Mouse (Mus musculus): Measurements from ENCODE around the gene Olfr56. TPM values are rescaled to one million over a fixed set of nuclear protein-coding genes. Genes with fewer than 3 reads are reported as not detected.
"Not testable (repeated sequence)": the region's sequence is repeated elsewhere in the genome, so short reads cannot be mapped to it uniquely, and the experiment has no call there.

Gene Olfr56
- total RNA-seq (2012; rRNA removed) = not detected in 2 replicates

GRCm38 (mm10) chr11:48978240-48978939, at the start of gene Olfr56:
Gene Olfr56, plus strand, starts transcription at chr11:48978889.
- H3K27ac ChIP-seq (ENCODE audit: insufficient read depth, low read depth, low read length, poor library complexity, severe bottlenecking); H3K4me3 ChIP-seq (ENCODE audit: insufficient read depth in 1 of 2, low read depth in 1 of 2, low read length in 2 of 2, poor library complexity in 1 of 2, severe bottlenecking in 1 of 2); in situ Hi-C loops (cut with MboI; ENCODE audit: low sequenced_read_pairs in 2 of 2, unreplicated experiment in 2 of 2); H3K4me1 ChIP-seq (ENCODE audit: control insufficient read depth in 2 of 2, insufficient read depth in 2 of 2, low read length in 2 of 2, poor library complexity in 1 of 2); H3K9me3 ChIP-seq (ENCODE audit: control insufficient read depth, insufficient read depth, low read depth, low read length); H3K36me3 ChIP-seq (ENCODE audit: control insufficient read depth, insufficient read depth, low read length, poor library complexity, severe bottlenecking); H3K9ac ChIP-seq (ENCODE audit: insufficient read depth, low read depth, low read length, poor library complexity, severe bottlenecking); DNase-seq (ENCODE audit: low read depth, low spot score): not testable (repeated sequence)

GRCm38 (mm10) chr11:48933422-48933821, 45.3 kb upstream of the Olfr56 start:
- H3K4me1 ChIP-seq (ENCODE audit: control insufficient read depth in 2 of 2, insufficient read depth in 2 of 2, low read length in 2 of 2, poor library complexity in 1 of 2); H3K9ac ChIP-seq (ENCODE audit: insufficient read depth, low read depth, low read length, poor library complexity, severe bottlenecking); H3K36me3 ChIP-seq (ENCODE audit: control insufficient read depth, insufficient read depth, low read length, poor library complexity, severe bottlenecking); H3K27ac ChIP-seq (ENCODE audit: insufficient read depth, low read depth, low read length, poor library complexity, severe bottlenecking); DNase-seq (ENCODE audit: low read depth, low spot score); in situ Hi-C loops (cut with MboI; ENCODE audit: low sequenced_read_pairs in 2 of 2, unreplicated experiment in 2 of 2); H3K9me3 ChIP-seq (ENCODE audit: control insufficient read depth, insufficient read depth, low read depth, low read length); H3K4me3 ChIP-seq (ENCODE audit: insufficient read depth in 1 of 2, low read depth in 1 of 2, low read length in 2 of 2, poor library complexity in 1 of 2, severe bottlenecking in 1 of 2): not testable (repeated sequence)

GRCm38 (mm10) chr11:48933923-48934322, 44.8 kb upstream of the Olfr56 start:
- H3K4me3 ChIP-seq (ENCODE audit: insufficient read depth in 1 of 2, low read depth in 1 of 2, low read length in 2 of 2, poor library complexity in 1 of 2, severe bottlenecking in 1 of 2); H3K9me3 ChIP-seq (ENCODE audit: control insufficient read depth, insufficient read depth, low read depth, low read length); H3K4me1 ChIP-seq (ENCODE audit: control insufficient read depth in 2 of 2, insufficient read depth in 2 of 2, low read length in 2 of 2, poor library complexity in 1 of 2); H3K9ac ChIP-seq (ENCODE audit: insufficient read depth, low read depth, low read length, poor library complexity, severe bottlenecking); H3K27ac ChIP-seq (ENCODE audit: insufficient read depth, low read depth, low read length, poor library complexity, severe bottlenecking); in situ Hi-C loops (cut with MboI; ENCODE audit: low sequenced_read_pairs in 2 of 2, unreplicated experiment in 2 of 2); H3K36me3 ChIP-seq (ENCODE audit: control insufficient read depth, insufficient read depth, low read length, poor library complexity, severe bottlenecking); DNase-seq (ENCODE audit: low read depth, low spot score): not testable (repeated sequence)

GRCm38 (mm10) chr11:48935291-48935690, 43.4 kb upstream of the Olfr56 start:
- H3K36me3 ChIP-seq (ENCODE audit: control insufficient read depth, insufficient read depth, low read length, poor library complexity, severe bottlenecking); H3K4me1 ChIP-seq (ENCODE audit: control insufficient read depth in 2 of 2, insufficient read depth in 2 of 2, low read length in 2 of 2, poor library complexity in 1 of 2); H3K9ac ChIP-seq (ENCODE audit: insufficient read depth, low read depth, low read length, poor library complexity, severe bottlenecking); H3K4me3 ChIP-seq (ENCODE audit: insufficient read depth in 1 of 2, low read depth in 1 of 2, low read length in 2 of 2, poor library complexity in 1 of 2, severe bottlenecking in 1 of 2); in situ Hi-C loops (cut with MboI; ENCODE audit: low sequenced_read_pairs in 2 of 2, unreplicated experiment in 2 of 2); H3K9me3 ChIP-seq (ENCODE audit: control insufficient read depth, insufficient read depth, low read depth, low read length); H3K27ac ChIP-seq (ENCODE audit: insufficient read depth, low read depth, low read length, poor library complexity, severe bottlenecking); DNase-seq (ENCODE audit: low read depth, low spot score): not testable (repeated sequence)

- H3K4me1 ChIP-seq (ENCODE audit: control insufficient read depth in 2 of 2, insufficient read depth in 2 of 2, low read length in 2 of 2, poor library complexity in 1 of 2); H3K9me3 ChIP-seq (ENCODE audit: control insufficient read depth, insufficient read depth, low read depth, low read length); H3K27ac ChIP-seq (ENCODE audit: insufficient read depth, low read depth, low read length, poor library complexity, severe bottlenecking); DNase-seq (ENCODE audit: low read depth, low spot score); H3K9ac ChIP-seq (ENCODE audit: insufficient read depth, low read depth, low read length, poor library complexity, severe bottlenecking); H3K36me3 ChIP-seq (ENCODE audit: control insufficient read depth, insufficient read depth, low read length, poor library complexity, severe bottlenecking); in situ Hi-C loops (cut with MboI; ENCODE audit: low sequenced_read_pairs in 2 of 2, unreplicated experiment in 2 of 2); H3K4me3 ChIP-seq (ENCODE audit: insufficient read depth in 1 of 2, low read depth in 1 of 2, low read length in 2 of 2, poor library complexity in 1 of 2, severe bottlenecking in 1 of 2): not testable (repeated sequence)
Measured at GRCm38 (mm10) chr11:48939286-48939685, 39.4 kb upstream of the Olfr56 start.

- H3K9me3 ChIP-seq (ENCODE audit: control insufficient read depth, insufficient read depth, low read depth, low read length); H3K9ac ChIP-seq (ENCODE audit: insufficient read depth, low read depth, low read length, poor library complexity, severe bottlenecking); in situ Hi-C loops (cut with MboI; ENCODE audit: low sequenced_read_pairs in 2 of 2, unreplicated experiment in 2 of 2); H3K4me1 ChIP-seq (ENCODE audit: control insufficient read depth in 2 of 2, insufficient read depth in 2 of 2, low read length in 2 of 2, poor library complexity in 1 of 2); H3K36me3 ChIP-seq (ENCODE audit: control insufficient read depth, insufficient read depth, low read length, poor library complexity, severe bottlenecking); H3K4me3 ChIP-seq (ENCODE audit: insufficient read depth in 1 of 2, low read depth in 1 of 2, low read length in 2 of 2, poor library complexity in 1 of 2, severe bottlenecking in 1 of 2); H3K27ac ChIP-seq (ENCODE audit: insufficient read depth, low read depth, low read length, poor library complexity, severe bottlenecking); DNase-seq (ENCODE audit: low read depth, low spot score): not testable (repeated sequence)
Measured at GRCm38 (mm10) chr11:48946090-48946489, 32.6 kb upstream of the Olfr56 start, which contains the start of gene Psme2b. Gene Psme2b, minus strand, starts transcription at chr11:48946190.

GRCm38 (mm10) chr11:48974686-48975085, 4.0 kb upstream of the Olfr56 start:
- not testable (repeated sequence) for H3K36me3 ChIP-seq (ENCODE audit: control insufficient read depth, insufficient read depth, low read length, poor library complexity, severe bottlenecking); H3K9me3 ChIP-seq (ENCODE audit: control insufficient read depth, insufficient read depth, low read depth, low read length)

GRCm38 (mm10) chr11:48979251-48979650, 562 bp downstream of the Olfr56 start, which contains the start of gene 9930111J21Rik1:
Gene 9930111J21Rik1, minus strand, starts transcription at chr11:48979398.
- in situ Hi-C loops (cut with MboI; ENCODE audit: low sequenced_read_pairs in 2 of 2, unreplicated experiment in 2 of 2); H3K9ac ChIP-seq (ENCODE audit: insufficient read depth, low read depth, low read length, poor library complexity, severe bottlenecking); DNase-seq (ENCODE audit: low read depth, low spot score); H3K9me3 ChIP-seq (ENCODE audit: control insufficient read depth, insufficient read depth, low read depth, low read length); H3K4me1 ChIP-seq (ENCODE audit: control insufficient read depth in 2 of 2, insufficient read depth in 2 of 2, low read length in 2 of 2, poor library complexity in 1 of 2); H3K4me3 ChIP-seq (ENCODE audit: insufficient read depth in 1 of 2, low read depth in 1 of 2, low read length in 2 of 2, poor library complexity in 1 of 2, severe bottlenecking in 1 of 2); H3K36me3 ChIP-seq (ENCODE audit: control insufficient read depth, insufficient read depth, low read length, poor library complexity, severe bottlenecking); H3K27ac ChIP-seq (ENCODE audit: insufficient read depth, low read depth, low read length, poor library complexity, severe bottlenecking): not testable (repeated sequence)

More at GRCm38 (mm10) chr11:48974686-48975085, 4.0 kb upstream of the Olfr56 start:
- H3K4me1 ChIP-seq (ENCODE audit: control insufficient read depth in 2 of 2, insufficient read depth in 2 of 2, low read length in 2 of 2, poor library complexity in 1 of 2); in situ Hi-C loops (cut with MboI; ENCODE audit: low sequenced_read_pairs in 2 of 2, unreplicated experiment in 2 of 2); DNase-seq (ENCODE audit: low read depth, low spot score); H3K9ac ChIP-seq (ENCODE audit: insufficient read depth, low read depth, low read length, poor library complexity, severe bottlenecking); H3K27ac ChIP-seq (ENCODE audit: insufficient read depth, low read depth, low read length, poor library complexity, severe bottlenecking); H3K4me3 ChIP-seq (ENCODE audit: insufficient read depth in 1 of 2, low read depth in 1 of 2, low read length in 2 of 2, poor library complexity in 1 of 2, severe bottlenecking in 1 of 2): not testable (repeated sequence)
